Mouse (Mus musculus): ENCODE measurements around the gene 4930579F01Rik.
A peak's percentile ranks its signal among the peaks of the same experiment; 100 is the strongest.
"Not testable (repeated sequence)": the region's sequence is repeated elsewhere in the genome, so short reads cannot be mapped to it uniquely, and the experiment has no call there.

4930579F01Rik gene

DNA sequence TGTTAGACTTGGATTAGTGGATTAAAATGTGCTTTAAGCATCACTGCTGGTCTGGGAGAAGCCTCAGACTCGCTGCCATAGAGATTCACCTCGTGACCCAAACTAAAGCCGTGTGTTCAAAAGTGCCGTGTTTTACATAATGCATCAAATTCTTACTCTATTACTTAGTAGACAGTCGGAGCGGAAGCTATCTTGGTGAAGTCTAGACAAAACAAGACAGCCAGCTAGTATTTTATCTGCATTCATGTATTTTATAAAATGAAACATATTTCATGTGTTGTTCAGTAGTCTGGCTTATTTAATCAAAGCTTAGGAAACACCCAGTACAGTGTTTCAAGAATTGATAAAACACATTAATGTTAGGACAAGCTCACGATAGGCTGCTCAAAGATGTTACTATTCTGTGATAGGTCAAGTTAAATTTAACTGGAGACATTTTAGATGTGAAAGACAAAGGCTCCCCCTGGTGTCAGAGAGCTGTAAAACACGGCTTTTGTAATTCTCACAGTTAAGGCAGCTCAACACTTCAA, 48.9 kb downstream of the 4930579F01Rik start, which contains the start of gene Mttp:
Gene Mttp, minus strand, starts transcription at position 327 of the 530 bp plus-strand sequence.
- peak; percentile 78 for DNase-seq (ENCODE audit: low spot score)

DNA sequence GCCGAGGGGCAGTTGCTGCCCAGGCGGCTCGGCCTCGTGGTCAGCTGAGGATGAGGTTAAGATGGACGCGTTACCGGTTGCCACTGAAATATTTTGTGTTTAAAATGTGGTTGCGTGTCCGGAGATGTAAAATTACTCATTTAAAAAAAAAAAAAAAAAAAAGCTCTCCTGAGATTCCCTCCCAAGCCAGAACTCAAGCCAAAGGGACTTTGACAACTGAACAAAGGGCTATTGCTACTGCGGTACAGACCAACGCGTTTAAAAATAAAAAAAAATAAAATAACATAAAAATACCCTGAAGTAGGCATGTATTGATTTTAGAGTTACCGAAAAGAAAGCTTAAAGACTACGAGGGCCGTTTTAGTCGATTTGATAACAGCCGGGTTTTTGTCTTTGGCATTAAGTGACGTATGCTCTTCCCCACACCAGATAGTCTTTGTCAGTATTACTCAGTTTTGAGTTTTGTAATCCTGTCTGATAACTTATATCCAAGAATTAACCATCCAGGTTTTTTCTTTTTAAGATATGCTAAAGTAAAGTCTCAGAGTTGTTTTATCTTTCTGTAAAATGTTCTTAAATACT, 49.5 kb downstream of the 4930579F01Rik start:
- DNase-seq (ENCODE audit: low spot score), result no peak

DNA sequence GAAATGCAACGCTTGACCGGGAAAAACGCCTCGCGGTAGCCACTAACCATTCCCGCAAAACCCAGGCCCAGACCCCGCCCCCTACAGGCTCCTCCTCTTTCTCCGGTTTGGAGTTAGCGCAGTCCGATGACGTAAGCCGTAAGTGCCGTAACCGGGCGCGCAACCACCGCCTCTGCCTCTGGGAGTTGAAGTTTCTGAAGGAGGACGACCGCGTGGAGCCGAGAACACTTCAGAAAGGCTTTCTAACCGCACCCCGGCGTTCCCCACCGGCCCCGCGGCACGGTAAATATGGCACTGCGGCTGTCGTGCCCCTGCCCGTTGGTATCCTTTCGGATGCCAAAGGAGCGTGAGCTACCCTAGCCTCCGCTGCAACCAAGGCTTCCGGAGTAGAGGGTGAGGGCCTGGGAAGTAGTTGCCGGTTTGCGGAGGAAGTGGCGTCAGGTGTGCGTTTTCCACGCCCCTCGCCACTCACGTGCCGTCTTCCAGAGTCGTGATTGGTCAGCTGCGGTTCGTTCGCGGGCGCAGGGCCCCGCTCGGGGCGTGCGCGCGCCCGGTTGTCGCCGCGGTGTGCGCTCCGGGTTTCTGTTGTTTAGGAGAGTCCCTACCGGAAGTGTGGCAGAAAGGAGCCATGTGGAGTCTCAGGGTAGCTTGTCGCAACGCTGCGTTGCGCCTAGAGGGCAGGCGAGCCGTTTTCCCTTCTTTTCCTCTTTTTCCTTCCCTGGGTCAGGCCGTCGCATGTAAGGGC, 50.1 kb downstream of the 4930579F01Rik start, which contains the start of gene Trmt10a:
Gene Trmt10a, plus strand, starts transcription at position 134 of the 745 bp plus-strand sequence.
- DNase-seq (ENCODE audit: low spot score), result peak; percentile 99

DNA sequence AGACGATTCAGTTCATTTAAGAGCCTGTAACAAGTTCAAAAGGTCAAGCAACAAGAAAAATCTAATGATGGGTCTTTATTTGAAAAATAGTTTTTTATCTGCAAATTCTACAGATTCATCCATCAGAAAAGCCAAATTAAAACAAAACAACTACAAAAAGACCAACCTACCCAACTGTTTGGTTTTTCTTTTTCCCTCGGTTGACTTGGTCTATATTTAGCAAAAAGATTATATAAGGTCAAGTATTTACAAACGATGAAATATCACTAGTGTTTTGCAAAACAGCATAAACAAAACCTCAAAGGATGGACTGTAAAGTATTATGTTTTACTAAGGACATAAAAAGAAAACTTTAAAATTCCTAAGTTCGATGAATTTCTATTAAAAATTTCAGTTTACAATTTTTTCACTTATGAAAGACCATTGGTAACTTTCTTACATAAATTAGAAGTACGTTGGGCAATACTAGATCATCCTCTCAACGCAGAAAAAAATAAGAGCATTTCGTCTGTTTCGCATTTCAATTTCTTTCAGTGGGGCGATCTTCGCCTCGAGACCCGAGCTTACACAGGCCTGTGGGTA, 50.8 kb downstream of the 4930579F01Rik start:
- no peak for DNase-seq (ENCODE audit: low spot score)

DNA sequence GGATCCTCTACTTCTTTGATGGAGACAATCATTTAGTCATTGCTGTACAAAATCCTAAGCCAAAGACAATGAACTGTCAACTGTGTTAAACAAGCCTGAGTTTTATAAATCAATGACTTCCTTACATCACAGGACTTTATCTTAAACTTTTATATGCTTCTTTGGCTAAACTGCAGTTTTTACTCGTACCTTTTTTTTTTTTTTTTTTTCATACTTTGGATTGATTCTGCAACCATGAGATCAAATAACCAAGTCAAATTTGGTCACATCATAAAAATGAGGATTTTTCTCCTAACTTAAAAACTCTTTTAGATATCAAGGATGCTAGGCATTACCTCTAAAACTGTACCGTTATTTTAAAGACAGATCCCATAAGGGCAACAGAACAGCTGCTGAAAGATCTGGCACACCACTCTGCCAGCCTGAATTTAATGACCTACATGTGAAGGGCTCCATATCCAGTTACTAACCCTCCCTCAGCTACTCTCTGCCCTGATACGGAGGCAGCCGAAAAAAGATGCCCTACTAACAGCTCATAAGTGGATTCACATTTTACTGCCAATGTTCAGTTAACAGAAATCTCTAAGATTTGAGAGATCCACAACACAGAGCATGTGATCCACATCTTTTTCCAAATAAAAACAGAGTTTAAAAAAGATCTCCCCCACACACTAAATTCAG, 51.4 kb downstream of the 4930579F01Rik start:
- no peak for DNase-seq (ENCODE audit: low spot score)

DNA sequence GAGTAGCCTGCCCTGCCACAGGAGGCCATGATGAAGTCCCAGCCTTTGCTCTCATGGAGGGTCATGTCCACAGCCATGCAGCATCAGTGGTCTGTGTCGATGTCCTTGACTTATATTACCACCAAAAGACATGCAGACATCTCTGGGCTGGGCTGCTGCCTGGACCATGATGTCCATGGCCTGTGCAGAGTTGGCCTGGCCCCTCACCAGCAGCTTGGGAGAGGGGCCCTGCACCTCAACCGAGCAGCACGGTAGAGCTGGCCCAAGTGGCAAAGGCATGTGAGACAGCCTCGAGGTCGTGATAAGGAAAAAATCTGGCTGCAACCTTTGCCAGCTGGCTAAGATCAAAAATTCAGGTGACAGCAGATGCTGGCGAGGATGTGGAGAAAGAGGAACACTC, 54.0 kb downstream of the 4930579F01Rik start:
- no peak for DNase-seq (ENCODE audit: low spot score)

DNA sequence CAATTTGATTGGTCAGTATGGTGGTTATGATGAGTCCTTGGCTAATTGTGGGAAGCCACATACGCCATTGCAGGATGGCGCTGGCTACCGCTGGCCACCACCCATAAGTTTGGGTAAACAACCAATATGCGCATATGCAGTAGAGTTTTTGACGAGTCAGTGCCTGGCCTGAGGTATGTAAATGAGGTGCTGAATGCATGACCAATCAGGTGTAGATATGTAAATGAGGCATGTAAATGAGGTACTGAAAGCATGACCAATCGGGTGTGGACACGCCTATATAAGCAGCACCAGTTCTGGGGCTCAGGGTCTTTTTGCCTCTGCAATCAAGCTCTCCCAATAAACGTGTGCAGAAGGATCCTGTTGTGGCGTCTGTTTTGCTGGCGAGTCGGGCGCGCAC, 55.5 kb downstream of the 4930579F01Rik start:
- DNase-seq (ENCODE audit: low spot score), result not testable (repeated sequence)

DNA sequence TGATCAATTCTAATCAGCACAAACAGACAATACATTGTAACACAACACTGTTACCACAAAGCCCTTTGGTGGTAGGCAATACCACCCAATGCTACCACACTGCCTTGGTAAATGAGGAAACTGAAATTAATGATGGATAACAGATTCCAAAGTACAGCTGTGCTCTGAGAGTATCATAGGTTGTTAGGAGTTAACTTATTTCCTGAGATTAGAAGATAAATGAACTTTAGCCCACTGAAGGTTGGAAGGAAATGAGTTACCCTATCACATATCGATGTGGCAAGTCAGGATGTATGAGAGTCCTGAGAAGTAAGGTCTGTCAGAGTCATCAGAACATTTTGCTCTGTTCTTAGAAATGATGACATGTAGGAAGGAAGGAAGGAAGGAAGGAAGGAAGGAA, 59.1 kb downstream of the 4930579F01Rik start:
- no peak for DNase-seq (ENCODE audit: low spot score)

DNA sequence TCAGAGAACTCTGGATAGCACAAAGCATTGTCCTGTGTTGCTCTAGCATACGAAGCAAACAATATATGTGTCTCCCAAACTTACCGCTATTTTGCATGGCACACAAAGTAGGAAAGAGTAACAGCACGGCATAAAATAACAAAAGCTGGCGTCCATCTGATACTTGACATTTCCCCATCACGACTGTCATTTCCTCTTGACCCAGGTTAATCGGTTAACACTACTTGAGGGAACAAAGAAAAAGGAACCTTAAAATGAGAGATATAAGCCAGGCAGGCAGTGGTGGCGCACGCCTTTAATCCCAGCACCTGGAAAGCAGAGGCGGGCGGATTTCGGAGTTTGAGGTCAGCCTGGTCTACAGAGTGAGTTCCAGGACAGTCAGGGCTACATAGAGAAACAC, 59.7 kb downstream of the 4930579F01Rik start:
- no peak for DNase-seq (ENCODE audit: low spot score)

DNA sequence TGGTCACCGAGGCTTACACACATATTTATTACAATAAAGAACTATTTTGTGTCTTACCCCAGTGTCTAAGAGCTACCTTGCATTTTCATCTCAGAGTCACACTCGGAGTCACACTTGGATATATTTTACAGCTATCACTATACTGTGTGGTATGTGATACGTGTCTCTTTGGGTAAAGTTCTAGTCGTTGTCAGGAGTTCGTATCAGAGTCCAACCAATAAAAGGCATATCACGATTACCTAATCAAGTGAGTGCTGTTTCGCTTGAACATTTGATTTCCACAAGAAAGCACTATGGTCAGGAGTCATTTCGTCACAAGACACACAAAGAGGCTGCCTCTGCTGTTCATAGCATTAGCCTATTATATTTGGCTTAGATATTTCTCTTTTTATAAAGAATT, 60.2 kb downstream of the 4930579F01Rik start:
- no peak for DNase-seq (ENCODE audit: low spot score)

DNA sequence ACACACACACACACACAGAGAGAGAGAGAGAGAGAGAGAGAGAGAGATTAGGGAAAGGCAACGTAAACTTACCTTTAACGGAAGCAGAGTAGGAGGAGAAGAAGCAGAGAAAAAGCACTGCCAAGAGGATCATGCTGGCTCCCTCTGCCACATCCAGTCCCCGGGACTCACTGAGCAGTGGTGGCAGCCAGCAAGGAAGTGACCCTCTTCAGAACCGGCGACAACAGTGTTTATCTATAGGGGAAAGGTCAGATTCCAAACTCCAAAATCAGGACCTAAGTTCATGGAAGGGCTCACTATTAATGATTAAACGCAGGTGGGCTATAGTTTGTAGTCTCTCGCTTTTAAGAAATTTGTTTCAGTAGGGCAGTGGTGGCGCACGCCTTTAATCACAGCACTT, 62.5 kb downstream of the 4930579F01Rik start:
- no peak for DNase-seq (ENCODE audit: low spot score)

DNA sequence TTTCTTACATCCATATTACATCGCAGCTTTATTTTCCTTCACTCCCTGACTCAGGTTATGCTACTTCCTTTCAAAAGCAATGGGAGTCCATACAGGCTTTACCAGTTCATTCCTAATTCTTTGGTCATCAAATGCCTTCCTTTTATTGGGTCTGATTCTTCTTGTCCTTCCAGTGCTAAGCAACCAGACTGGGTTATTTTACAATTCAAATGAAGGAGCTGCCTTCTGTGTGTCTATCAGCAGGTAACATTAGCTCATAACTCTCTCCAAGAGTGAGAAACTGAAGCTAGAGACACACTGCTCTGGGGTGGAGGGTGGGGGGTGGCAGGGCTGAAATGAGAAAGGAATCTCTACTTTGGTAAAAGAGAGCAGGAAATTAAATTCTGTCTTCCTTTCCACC, 62.9 kb downstream of the 4930579F01Rik start:
- no peak for DNase-seq (ENCODE audit: low spot score)

DNA sequence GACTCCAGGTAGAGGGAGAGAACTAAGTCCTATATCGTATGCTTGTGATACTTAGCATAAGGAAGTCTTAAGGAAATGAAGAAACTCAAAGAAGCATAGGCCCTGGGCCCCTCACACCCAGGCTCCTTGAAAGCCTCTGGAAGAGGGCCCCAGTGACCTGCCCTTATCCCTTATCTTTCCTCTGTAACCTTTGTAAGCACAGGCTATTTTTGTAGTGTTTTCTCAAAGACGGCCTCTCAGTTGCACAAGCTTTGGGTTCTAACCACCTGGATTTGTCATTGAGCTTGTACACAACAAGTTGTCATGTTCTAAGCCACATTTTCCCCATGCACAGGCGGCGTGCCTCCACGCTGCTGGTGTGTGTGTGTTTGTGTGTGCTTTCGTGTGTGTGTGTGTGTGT, 64.5 kb downstream of the 4930579F01Rik start:
- no peak for DNase-seq (ENCODE audit: low spot score)

DNA sequence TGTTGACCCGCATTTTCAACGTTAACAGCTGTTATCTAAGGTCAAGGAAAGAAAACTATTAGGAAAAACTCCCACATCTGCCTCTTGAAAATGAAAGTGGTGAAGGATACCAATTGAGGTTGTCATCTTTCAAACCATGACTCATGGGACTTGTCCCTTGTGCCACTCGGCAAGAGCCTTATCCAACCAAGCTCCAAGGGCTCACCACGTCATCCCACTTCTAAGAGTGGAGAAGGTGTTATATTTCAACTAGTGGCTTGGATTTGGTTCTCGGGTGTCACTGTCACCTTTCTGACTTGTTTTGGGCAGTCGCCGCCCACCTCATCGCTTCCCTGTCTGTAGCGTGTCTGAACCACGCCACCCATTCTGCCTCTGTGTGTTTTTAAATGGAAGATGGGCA, 69.8 kb downstream of the 4930579F01Rik start:
- DNase-seq (ENCODE audit: low spot score), result no peak

DNA sequence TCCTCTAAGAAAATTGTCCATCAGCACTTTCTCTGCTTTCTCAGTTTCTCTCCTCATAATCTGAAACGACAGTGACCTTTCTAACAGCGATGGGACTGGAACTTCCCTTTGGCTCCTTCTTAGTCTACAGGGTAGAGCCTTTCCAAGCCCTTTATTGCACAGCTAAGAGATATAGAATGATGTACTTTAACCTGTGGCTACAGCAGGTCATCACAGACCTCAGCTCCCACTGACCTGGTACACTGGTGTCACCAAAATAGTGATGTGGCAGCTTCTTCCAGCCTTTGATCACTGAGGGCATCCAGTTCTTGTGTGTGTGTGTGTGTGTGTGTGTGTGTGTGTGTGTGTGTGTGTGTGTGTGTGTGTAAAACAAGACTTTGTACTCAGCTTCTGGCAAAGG, 72.2 kb downstream of the 4930579F01Rik start:
- no peak for DNase-seq (ENCODE audit: low spot score)

DNA sequence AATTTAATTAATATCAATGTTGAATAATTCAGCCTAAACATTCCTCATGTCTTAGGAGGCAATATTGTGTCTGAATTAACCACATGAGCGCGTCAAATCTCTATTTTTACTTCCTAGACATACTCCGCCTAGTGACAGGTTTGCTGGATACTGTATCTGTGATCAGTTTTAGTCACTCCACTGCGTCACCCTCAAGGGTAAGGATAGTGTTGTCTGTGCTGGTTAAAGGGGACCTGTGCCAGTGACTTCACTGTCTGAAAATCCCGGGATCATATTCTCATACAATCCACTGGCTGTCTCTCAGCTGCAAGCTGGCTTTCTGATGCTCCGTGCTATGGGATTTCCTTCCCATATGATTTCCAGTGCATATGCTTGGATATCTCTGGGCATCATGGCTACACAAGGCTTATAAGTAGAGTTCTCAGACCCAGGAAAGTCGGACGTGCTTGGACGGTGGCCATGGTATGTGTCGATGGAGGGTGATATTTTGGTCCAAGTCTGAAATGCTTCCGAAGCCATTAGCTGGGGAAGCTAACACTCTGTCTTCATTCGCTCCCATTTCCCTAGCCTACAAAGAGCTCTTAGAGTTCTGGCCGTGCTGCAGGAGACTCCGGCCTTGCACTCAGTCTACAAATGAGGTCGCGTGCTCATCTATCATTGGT, 74.0 kb downstream of the 4930579F01Rik start:
- DNase-seq (ENCODE audit: low spot score), result no peak

DNA sequence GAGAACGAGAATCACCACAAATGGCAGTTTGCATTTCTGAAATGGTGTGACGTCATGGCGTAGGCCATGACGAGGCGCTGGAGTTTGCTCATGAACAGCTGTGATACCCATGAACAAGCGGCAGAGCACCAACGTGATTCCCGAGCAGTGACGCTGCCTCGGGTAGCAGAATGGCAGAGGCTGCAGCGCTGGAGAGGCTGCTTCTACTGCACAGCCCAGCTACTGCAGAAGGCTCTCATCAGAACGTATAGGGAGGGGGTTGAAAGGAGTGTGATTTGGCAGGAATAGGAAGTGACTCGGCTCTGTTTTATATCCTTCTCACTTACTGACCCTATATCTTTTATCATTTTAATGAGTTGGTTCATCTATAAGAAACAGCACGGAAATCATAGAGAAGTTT, 74.8 kb downstream of the 4930579F01Rik start:
- DNase-seq (ENCODE audit: low spot score), result no peak

DNA sequence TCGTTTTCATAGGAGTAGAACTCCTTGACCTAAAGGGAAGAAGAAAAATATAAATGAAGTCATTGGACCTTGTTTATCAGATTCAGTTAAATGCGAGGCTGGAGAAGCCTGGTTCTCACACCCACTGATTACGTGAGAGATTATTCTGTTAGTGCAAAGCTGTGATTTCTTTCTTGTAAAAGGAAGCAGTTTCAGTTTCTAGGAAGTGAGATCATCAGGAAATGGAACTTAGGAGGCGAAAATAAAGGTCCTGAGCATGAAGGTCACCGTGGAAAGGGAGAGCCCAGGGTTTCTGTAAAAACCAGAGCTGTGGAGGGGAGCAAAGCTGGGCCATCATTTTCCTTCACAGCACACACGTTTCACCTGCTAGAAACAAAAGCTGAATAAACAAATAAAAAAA, 75.2 kb downstream of the 4930579F01Rik start:
- no peak for DNase-seq (ENCODE audit: low spot score)

DNA sequence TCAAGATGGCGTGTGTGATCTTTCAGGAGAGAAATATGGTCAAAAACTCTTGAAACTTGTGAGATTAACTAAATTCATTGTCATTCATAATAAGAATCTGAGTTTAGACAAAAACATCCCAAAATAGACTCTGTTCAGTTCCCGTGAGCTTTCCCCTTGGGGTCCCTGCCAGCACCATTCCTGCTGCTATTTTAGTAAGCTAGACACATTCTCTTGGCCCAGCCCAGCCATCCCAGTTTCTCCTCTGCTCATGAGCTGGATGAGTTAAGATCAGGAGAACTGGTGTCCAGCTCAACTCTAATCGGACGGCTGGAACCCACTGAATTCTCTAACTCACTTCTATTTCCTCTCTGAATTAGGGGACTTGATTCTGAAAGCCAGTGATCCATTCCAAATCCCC, 76.8 kb downstream of the 4930579F01Rik start:
- DNase-seq (ENCODE audit: low spot score), result no peak

DNA sequence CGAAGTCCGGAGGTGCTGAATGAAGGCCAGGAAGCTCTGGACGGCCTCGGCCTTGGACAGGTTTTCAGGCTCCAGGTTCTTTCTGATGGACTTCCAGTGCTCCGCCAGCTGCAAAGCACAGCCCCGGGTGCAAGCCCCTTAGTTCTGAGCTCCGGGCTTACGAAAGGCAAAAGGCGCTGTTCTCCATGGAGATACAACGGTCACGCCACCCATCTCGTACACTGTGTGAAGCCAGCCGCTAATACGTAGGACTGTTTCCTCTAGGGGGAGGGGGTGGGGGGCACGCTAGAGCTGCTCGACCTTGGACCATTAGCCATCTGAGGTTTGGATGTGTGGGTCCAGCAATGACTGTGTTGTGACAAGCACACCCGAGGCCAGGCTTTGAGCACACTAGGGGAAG, 79.5 kb downstream of the 4930579F01Rik start:
- no peak for DNase-seq (ENCODE audit: low spot score)
